Comparison of ENCODE assay signal across 8 mouse cellular contexts in the genomic region with DNA sequence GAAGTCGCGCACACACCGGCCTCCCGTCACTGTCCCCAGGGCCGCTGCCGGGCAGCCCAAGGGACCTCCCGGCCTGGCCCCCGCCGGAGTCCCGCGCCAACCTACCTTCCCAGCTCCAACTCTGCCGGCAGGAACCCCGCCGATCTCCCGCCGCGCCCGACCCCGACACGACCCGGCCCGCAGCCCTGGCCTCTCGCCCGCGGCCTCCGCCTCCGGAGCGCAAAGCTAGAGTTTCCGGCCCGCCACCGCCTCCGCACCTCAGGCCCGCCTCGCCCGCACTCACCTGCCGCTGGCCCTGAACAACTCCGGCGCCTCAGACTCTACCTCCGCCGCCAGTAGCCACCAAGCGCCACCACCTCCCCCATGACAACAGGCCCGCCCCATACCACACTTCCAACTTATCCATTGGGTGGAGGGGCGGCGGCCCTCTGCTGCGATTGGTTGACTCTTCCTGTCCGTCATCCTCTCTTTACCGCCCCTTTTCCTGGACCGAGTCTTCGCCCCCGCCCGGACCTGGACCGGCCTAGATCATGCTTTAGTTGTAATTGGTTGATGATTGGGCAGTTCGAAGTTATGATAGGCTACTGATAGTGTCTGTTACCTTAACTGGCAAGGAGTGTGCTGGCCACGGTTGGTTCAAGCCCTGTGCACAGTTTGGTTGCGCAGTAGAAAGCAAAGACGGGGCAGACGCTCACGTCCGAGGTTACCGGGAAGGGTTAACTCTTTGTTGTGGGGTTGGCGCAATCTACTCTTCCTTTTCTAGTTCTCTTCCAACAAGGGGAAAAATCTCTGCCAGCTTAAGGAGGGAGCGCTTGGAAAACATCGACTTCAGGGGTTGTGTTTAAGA. TPM values are rescaled to one million over a fixed set of nuclear protein-coding genes. Genes with fewer than 3 reads are reported as not detected.
DNase-seq lines count a peak whose midpoint lies in the region; ATAC-seq lines count a peak whose summit lies in the region.

A gene (minus strand): TSS at position 400 of the 847 bp plus-strand sequence.

- peak within 1 kb of the TSS; percentile 82 for H3K4me3 ChIP-seq in lung, embryonic 16.5 days (ENCODE audit: low read length)

- DNase-seq in MEL-GATA-1-ER (ENCODE audit: extremely low read depth, low read depth): peak; percentile 99
- DNase-seq in cerebellum, adult 8-10 months: peak; percentile 99
- peak; percentile 98 for DNase-seq in forelimb bud, embryonic 11.5 days (ENCODE audit: low read depth, low spot score)
- DNase-seq in layer of hippocampus, adult 9-10 months (ENCODE audit: low spot score): peak; percentile 99
- DNase-seq in ovary, postnatal 10 days (ENCODE audit: low spot score): peak; percentile 89
- DNase-seq in thymus, postnatal 10 days (ENCODE audit: low spot score in 2 of 2): peak; percentile 94 to 95

- H3K4me2 ChIP-seq in lung, embryonic 16.5 days (ENCODE audit: low read depth, low read length): peak within 1 kb of the TSS; percentile 86

- H3K9me3 ChIP-seq in lung, embryonic 16.5 days (ENCODE audit: control insufficient read depth, low read length): no peaks in the 10 kb centered on the region

- H3K27me3 ChIP-seq in lung, embryonic 16.5 days (ENCODE audit: control insufficient read depth, insufficient read depth, low read depth, low read length): no peaks in the 10 kb centered on the region

- peak within 1 kb of the TSS; percentile 88 for H3K27ac ChIP-seq in lung, embryonic 16.5 days (ENCODE audit: low read length)

- peak; percentile 99 to 100 for ATAC-seq in hematopoietic stem cell, adult 5-6 weeks (replicated peaks in 1 of 2; ENCODE audit: insufficient read depth in 1 of 2, low FRiP score in 2 of 2, low TSS enrichment in 1 of 2, low read depth in 1 of 2, poor library complexity in 2 of 2, severe bottlenecking in 2 of 2)
- peak; percentile 99 for ATAC-seq in lung, embryonic 16.5 days (ENCODE audit: low read depth)

- H3K4me1 ChIP-seq in lung, embryonic 16.5 days (replicated peaks; ENCODE audit: control insufficient read depth, insufficient read depth, low read length): peaks cover 24% of the 10 kb centered on the region

- WGBS in lung, embryonic 16.5 days: 0% methylated on average over 50 of the region's 63 CpGs

- H3K36me3 ChIP-seq in lung, embryonic 16.5 days (ENCODE audit: control insufficient read depth, insufficient read depth, low read length): no peaks in the 10 kb centered on the region

- H3K9ac ChIP-seq in lung, embryonic 16.5 days (ENCODE audit: low read length): peak within 1 kb of the TSS; percentile 88

RNA-seq across cellular contexts. Expression of the gene that starts here (rescaled TPM):
- total RNA-seq in hematopoietic stem cell, adult 5-6 weeks (2017): 27.5 and 29.7 TPM in 2 replicates
- polyA plus RNA-seq in lung, embryonic 16.5 days (2015; fragmentation: Nextera tagmentation; extraction: Ambion mirVana): 46.1 and 46.6 TPM in 2 replicates

Comparison
In these comparisons a context has a peak if more than half of its experiments do, and no peak if none do; other contexts are left out.
1. Peak in every context shown above with its lines: DNase-seq, ATAC-seq, H3K4me3 ChIP-seq and H3K27ac ChIP-seq.